Mouse (Mus musculus) lung, embryonic 16.5 days (tissue): ENCODE data around the gene Katnal1. TPM values are rescaled to one million over a fixed set of nuclear protein-coding genes. Genes with fewer than 3 reads are reported as not detected.

Source experiments
- ATAC-seq: fragments of 200-750 bp; cut with Nextera tagmentation; 2 replicates; pipeline ENCODE4 v1.8.0; 2017; ENCODE audit warnings: low read depth, mild to moderate bottlenecking, moderate library complexity
- H3K27ac ChIP-seq: fragments of 300-500 bp; sonication (generic); 2 replicates; pipeline ENCODE4 v1.5.1; 2014; ENCODE audit warnings: mild to moderate bottlenecking, control low read depth, low read length
- H3K27me3 ChIP-seq: fragments of 300-500 bp; sonication (generic); 2 replicates; pipeline ENCODE4 v1.6.1; 2014; ENCODE audit warnings: low read depth, low read length, mixed read lengths; ENCODE audit not compliant: control insufficient read depth, insufficient read depth
- H3K36me3 ChIP-seq: fragments of 300-500 bp; sonication (generic); 2 replicates; pipeline ENCODE4 v1.6.1; 2014; ENCODE audit warnings: low read length; ENCODE audit not compliant: control insufficient read depth, insufficient read depth
- H3K4me1 ChIP-seq: fragments of 300-500 bp; sonication (generic); replicated peaks from 2 replicates; pipeline ENCODE4 v1.6.1; 2014; ENCODE audit warnings: low read length, mixed read lengths; ENCODE audit not compliant: control insufficient read depth, insufficient read depth
- H3K4me2 ChIP-seq: fragments of 300-500 bp; sonication (generic); 2 replicates; pipeline ENCODE4 v1.6.1; 2014; ENCODE audit warnings: low read depth, low read length, control low read depth
- H3K4me3 ChIP-seq: fragments of 300-500 bp; sonication (generic); 2 replicates; pipeline ENCODE4 v1.5.1; 2014; ENCODE audit warnings: mild to moderate bottlenecking, low read length, control low read depth
- H3K9ac ChIP-seq: fragments of 300-500 bp; sonication (generic); 2 replicates; pipeline ENCODE4 v1.6.1; 2014; ENCODE audit warnings: low read length, control low read depth
- H3K9me3 ChIP-seq: fragments of 300-500 bp; sonication (generic); 2 replicates; pipeline ENCODE4 v1.6.1; 2016; ENCODE audit warnings: low read length; ENCODE audit not compliant: control insufficient read depth
- WGBS: fragments of 180-500 bp; shearing (Covaris S2); extraction: QIAGEN DNeasy Blood & Tissue Kit; methylation state at CpG from one replicate; pipeline ENCODE4 v1.1.7; 2014; 5-methylcytosine and 5-hydroxymethylcytosine counted together
- polyA plus RNA-seq: library from polyadenylated mRNA; unstranded; fragments of >200 nt; fragmentation: Nextera tagmentation; extraction: Ambion mirVana; gene quantifications from 2 replicates; pipeline ENCODE4 v1.2.1, GENCODE M21; 2015

Katnal1 gene
- polyA plus RNA-seq, 1 experiment from 2014 or later, result 11.7 TPM

DNA sequence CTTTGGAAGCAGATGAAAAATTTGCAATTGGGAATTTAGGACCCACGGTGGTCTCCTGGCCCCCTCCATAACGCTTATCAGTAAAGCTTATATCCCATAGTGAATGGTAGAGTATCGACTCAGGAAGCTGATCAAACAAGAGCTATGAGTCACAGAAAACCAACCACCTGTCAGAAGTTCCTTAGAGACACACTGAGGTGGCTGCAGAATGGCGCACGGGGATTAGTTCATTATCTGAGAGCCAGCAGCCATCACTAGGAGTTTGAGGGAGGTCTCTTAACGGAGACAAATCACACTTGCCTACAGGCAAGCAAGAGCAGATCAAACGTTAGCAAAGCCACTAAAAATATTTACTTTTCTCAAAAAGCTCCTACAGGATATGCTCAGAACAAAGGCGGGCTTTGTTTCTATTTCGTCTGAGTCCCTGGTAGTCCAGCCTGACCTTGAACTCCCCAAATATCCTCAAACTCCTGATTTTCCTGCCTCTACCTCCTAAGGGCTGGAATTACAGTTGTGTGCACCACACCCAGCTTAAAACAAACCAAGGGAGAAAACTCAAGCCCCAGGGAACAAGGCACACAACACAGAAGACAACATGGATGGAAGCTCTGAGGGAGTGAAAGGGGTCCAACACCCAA is 27.9 kb upstream of the Katnal1 start:
- Histone ChIP-seq H3K27ac (peak overlapping the region; percentile 58), H3K27me3 (no peaks in the 10 kb centered on the region), H3K4me2 (no peak overlapping the region), H3K9me3 (0 out of 2 replicates have a peak, but pooled peaks cover 3% of the 10 kb centered on the region), H3K4me1 (peaks cover 26% of the 10 kb centered on the region), H3K36me3 (no peaks in the 10 kb centered on the region), H3K4me3 (no peak overlapping the region), H3K9ac (no peak overlapping the region)
- no peak for ATAC-seq
- WGBS, result 19% methylated on average over 9 of the region's 9 CpGs

DNA sequence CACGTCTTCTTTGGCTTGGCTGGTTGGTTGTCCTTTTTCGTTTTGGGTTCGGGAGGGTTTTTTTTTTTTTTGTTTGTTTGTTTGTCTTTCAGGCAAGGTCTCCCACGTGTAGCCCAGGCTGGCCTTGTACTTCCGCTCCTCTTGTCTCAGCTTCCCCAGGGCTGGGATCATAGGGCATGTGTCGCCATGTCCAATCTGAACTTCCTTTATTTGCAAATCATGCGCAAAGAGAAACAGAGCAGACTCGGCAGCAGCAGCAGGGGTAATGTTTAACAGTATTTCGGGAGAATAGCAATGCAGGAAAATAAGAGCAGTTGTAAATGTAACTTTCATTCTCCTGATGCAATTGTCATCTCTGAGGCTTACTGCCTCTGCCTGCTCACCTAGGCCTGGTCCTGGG is 27.0 kb upstream of the Katnal1 start:
- H3K4me3 ChIP-seq, result no peak overlapping the region
- WGBS, result 58% methylated on average over 9 of the region's 9 CpGs
- H3K4me2 ChIP-seq, result no peak overlapping the region
- no peaks in the 10 kb centered on the region for H3K27me3 ChIP-seq
- H3K9ac ChIP-seq, result no peak overlapping the region
- peak overlapping the region; percentile 51; the same call in 1 of the 2 replicates for H3K27ac ChIP-seq
- H3K4me1 ChIP-seq, result peaks cover 26% of the 10 kb centered on the region
- no peaks in the 10 kb centered on the region for H3K36me3 ChIP-seq
- 0 out of 2 replicates have a peak, but pooled peaks cover 3% of the 10 kb centered on the region for H3K9me3 ChIP-seq
- no peak for ATAC-seq

GRCm38 (mm10) chr5:148955575-148955974 is 26.5 kb upstream of the Katnal1 start:
- no peak overlapping the region for H3K4me2 ChIP-seq
- no peaks in the 10 kb centered on the region for H3K27me3 ChIP-seq
- peaks cover 26% of the 10 kb centered on the region for H3K4me1 ChIP-seq
- 73% methylated on average over 6 of the region's 6 CpGs for WGBS
- no peak overlapping the region for H3K27ac ChIP-seq
- no peak overlapping the region for H3K4me3 ChIP-seq
- H3K9me3 ChIP-seq, result 0 out of 2 replicates have a peak, but pooled peaks cover 3% of the 10 kb centered on the region
- H3K9ac ChIP-seq, result no peak overlapping the region
- no peaks in the 10 kb centered on the region for H3K36me3 ChIP-seq
- ATAC-seq, result no peak

GRCm38 (mm10) chr5:148954314-148955060 is 25.4 kb upstream of the Katnal1 start:
- no peaks in the 10 kb centered on the region for H3K36me3 ChIP-seq
- H3K4me1 ChIP-seq, result peaks cover 28% of the 10 kb centered on the region
- ATAC-seq, result no peak
- no peak overlapping the region for H3K4me2 ChIP-seq
- no peak overlapping the region for H3K9ac ChIP-seq
- no peaks in the 10 kb centered on the region for H3K27me3 ChIP-seq
- H3K9me3 ChIP-seq, result 0 out of 2 replicates have a peak, but pooled peaks cover 3% of the 10 kb centered on the region
- H3K27ac ChIP-seq, result no peak overlapping the region
- WGBS, result 74% methylated on average over 22 of the region's 22 CpGs
- H3K4me3 ChIP-seq, result no peak overlapping the region

GRCm38 (mm10) chr5:148953098-148953497 is 24.0 kb upstream of the Katnal1 start:
- Histone ChIP-seq H3K36me3 (no peaks in the 10 kb centered on the region), H3K4me3 (no peak overlapping the region), H3K4me1 (peaks cover 24% of the 10 kb centered on the region; the same call in 1 of the 2 replicates), H3K27me3 (no peaks in the 10 kb centered on the region), H3K4me2 (no peak overlapping the region), H3K27ac (no peak overlapping the region), H3K9me3 (0 out of 2 replicates have a peak, but pooled peaks cover 3% of the 10 kb centered on the region), H3K9ac (no peak overlapping the region)
- ATAC-seq, result peak; percentile 52
- 43% methylated on average over 5 of the region's 5 CpGs for WGBS

DNA sequence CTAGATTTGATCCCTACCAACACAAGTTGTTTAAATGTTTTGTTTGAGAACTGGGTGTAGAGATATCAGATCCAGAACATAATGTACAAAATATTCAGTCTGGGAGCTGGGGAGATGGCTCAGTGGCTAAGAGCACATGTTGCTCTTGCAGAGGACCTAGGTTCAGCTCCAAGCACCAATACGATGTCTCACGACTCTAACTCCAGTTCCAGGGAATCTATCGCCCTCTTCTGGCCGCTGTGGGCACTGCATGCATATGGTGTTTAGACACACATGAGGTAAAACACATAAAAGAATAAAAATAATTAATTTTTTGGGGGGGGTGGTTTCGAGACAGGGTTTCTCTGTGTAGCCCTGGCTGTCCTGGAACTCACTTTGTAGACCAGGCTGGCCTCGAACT is 23.3 kb upstream of the Katnal1 start:
- WGBS, result 60% methylated on average over 6 of the region's 6 CpGs

DNA sequence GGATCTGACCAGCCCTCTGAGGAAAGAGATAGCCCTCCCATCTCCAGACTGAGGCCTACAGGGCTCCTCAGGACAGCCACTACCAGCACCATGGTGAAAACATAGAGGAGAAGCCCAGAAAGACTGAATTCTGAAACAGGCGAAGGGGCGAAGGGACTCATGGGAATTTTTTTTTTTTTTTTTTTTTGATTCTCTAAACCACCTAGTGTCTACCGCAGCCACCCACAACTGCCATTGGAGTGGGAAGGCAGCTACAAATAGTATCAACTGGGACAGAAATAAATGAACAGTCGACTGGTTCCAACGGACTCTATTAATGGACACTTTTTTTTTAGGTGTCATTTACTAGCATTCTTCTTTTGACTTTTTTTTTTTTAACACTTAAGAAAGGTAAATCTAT is 22.2 kb upstream of the Katnal1 start:
- no peak for ATAC-seq
- peaks cover 3% of the 10 kb centered on the region; the same call in 1 of the 2 replicates for H3K9me3 ChIP-seq
- no peaks in the 10 kb centered on the region for H3K27me3 ChIP-seq
- no peaks in the 10 kb centered on the region for H3K36me3 ChIP-seq
- peaks cover 20% of the 10 kb centered on the region; the same call in 1 of the 2 replicates for H3K4me1 ChIP-seq
- no peak overlapping the region for H3K9ac ChIP-seq
- H3K27ac ChIP-seq, result no peak overlapping the region
- H3K4me3 ChIP-seq, result no peak overlapping the region
- no peak overlapping the region for H3K4me2 ChIP-seq
- WGBS, result 81% methylated on average over 5 of the region's 5 CpGs

More for the DNA sequence above, 23.3 kb upstream of the Katnal1 start:
- Histone ChIP-seq H3K4me3 (no peak overlapping the region), H3K9ac (no peak overlapping the region), H3K27ac (no peak overlapping the region), H3K36me3 (no peaks in the 10 kb centered on the region), H3K4me2 (no peak overlapping the region), H3K9me3 (0 out of 2 replicates have a peak, but pooled peaks cover 3% of the 10 kb centered on the region), H3K27me3 (no peaks in the 10 kb centered on the region), H3K4me1 (peaks cover 24% of the 10 kb centered on the region; the same call in 1 of the 2 replicates)
- ATAC-seq, result no peak

- Histone ChIP-seq H3K4me3 (no peak overlapping the region), H3K36me3 (no peaks in the 10 kb centered on the region), H3K4me2 (no peak overlapping the region), H3K27me3 (no peaks in the 10 kb centered on the region), H3K9me3 (peaks cover 3% of the 10 kb centered on the region; the same call in 1 of the 2 replicates), H3K4me1 (peaks cover 10% of the 10 kb centered on the region; the same call in 1 of the 2 replicates), H3K27ac (peak overlapping the region; percentile 54), H3K9ac (no peak overlapping the region)
- 13% methylated on average over 15 of the region's 15 CpGs for WGBS
- peak; percentile 78 for ATAC-seq
Observed at GRCm38 (mm10) chr5:148950064-148950463, 20.9 kb upstream of the Katnal1 start.

DNA sequence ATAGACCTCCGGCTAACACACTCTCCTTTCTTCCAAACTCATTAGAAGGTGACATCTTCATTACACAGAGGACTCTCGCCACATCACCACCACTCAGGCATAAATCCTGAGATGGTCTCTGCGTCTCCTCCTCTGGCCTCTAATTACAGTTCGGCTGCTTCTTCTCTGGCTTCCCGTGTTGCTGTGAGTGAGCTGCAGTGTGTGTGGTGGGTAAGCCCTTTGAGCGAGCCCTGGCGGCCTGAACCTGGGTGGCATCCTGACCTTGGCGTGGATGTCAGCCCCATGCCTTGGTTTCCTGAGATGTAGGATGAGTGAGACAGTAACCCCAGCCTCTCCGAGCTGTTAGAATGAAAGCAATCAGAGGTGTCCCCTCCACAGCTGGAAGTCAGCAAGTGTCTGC is 19.5 kb upstream of the Katnal1 start:
- Histone ChIP-seq H3K36me3 (no peaks in the 10 kb centered on the region), H3K9ac (no peak overlapping the region), H3K4me2 (no peak overlapping the region), H3K4me1 (peaks cover 10% of the 10 kb centered on the region; the same call in 1 of the 2 replicates), H3K27me3 (no peaks in the 10 kb centered on the region), H3K4me3 (no peak overlapping the region), H3K9me3 (peaks cover 3% of the 10 kb centered on the region; the same call in 1 of the 2 replicates), H3K27ac (no peak overlapping the region)
- 71% methylated on average over 9 of the region's 9 CpGs for WGBS
- ATAC-seq, result no peak
